Mouse (Mus musculus) kidney, adult 8-10 months (tissue): ENCODE data around the gene Rhoa.
"Not testable (repeated sequence)": the region's sequence is repeated elsewhere in the genome, so short reads cannot be mapped to it uniquely, and the experiment has no call there.

Experiments
- DNase-seq, 2 experiments: peaks; one replicate each; pipeline ENCODE4 v3.0.0; 2022

The Rhoa gene

GRCm38 (mm10) chr9:108305629-108306520 lies at the start of gene Rhoa, which contains the start of gene Tcta:
TSS of gene Rhoa (plus strand) at chr9:108306129.
TSS of gene Tcta (minus strand) at chr9:108306160.
- peak; percentile 99 to 100 for DNase-seq

- no peak for DNase-seq
Measured at GRCm38 (mm10) chr9:108260526-108260925, 45.4 kb upstream of the Rhoa start.

- no peak for DNase-seq
Measured at GRCm38 (mm10) chr9:108261865-108262264, 44.1 kb upstream of the Rhoa start.

GRCm38 (mm10) chr9:108262494-108263049 lies 43.4 kb upstream of the Rhoa start:
- DNase-seq = no peak

- DNase-seq = peak; percentile 66 to 73
Measured at GRCm38 (mm10) chr9:108263131-108263681, 42.7 kb upstream of the Rhoa start.

- DNase-seq = peak; percentile 98 to 99
Measured at GRCm38 (mm10) chr9:108263690-108264190, 42.2 kb upstream of the Rhoa start, which contains the start of gene Dag1. TSS of gene Dag1 (minus strand) at chr9:108263958.

GRCm38 (mm10) chr9:108264191-108264921 lies 41.6 kb upstream of the Rhoa start:
- peak; percentile 53 to 73 for DNase-seq

GRCm38 (mm10) chr9:108266261-108266935 lies 39.5 kb upstream of the Rhoa start:
- DNase-seq = no peak

- DNase-seq = no peak
Measured at GRCm38 (mm10) chr9:108267691-108268090, 38.2 kb upstream of the Rhoa start.

GRCm38 (mm10) chr9:108268701-108269100 lies 37.2 kb upstream of the Rhoa start:
- DNase-seq = not testable (repeated sequence)

GRCm38 (mm10) chr9:108271941-108272340 lies 34.0 kb upstream of the Rhoa start:
- no peak for DNase-seq

- no peak for DNase-seq
Measured at GRCm38 (mm10) chr9:108272691-108273090, 33.2 kb upstream of the Rhoa start.

GRCm38 (mm10) chr9:108273485-108273884 lies 32.4 kb upstream of the Rhoa start:
- DNase-seq = no peak

GRCm38 (mm10) chr9:108274476-108275330 lies 31.2 kb upstream of the Rhoa start:
- DNase-seq = no peak

- DNase-seq = no peak
Measured at GRCm38 (mm10) chr9:108275331-108275659, 30.6 kb upstream of the Rhoa start.

GRCm38 (mm10) chr9:108278697-108279450 lies 27.1 kb upstream of the Rhoa start:
- DNase-seq = peak in 1 of 2 experiments; percentile 70

GRCm38 (mm10) chr9:108280071-108280828 lies 25.7 kb upstream of the Rhoa start:
- peak; percentile 59 to 72 for DNase-seq

- DNase-seq = peak; percentile 72 to 88
Measured at GRCm38 (mm10) chr9:108284410-108284809, 21.5 kb upstream of the Rhoa start.

- not testable (repeated sequence) for DNase-seq
Measured at GRCm38 (mm10) chr9:108287526-108288238, 18.2 kb upstream of the Rhoa start.
